ENCODE assay signal across 16 mouse cellular contexts in the genomic region with DNA sequence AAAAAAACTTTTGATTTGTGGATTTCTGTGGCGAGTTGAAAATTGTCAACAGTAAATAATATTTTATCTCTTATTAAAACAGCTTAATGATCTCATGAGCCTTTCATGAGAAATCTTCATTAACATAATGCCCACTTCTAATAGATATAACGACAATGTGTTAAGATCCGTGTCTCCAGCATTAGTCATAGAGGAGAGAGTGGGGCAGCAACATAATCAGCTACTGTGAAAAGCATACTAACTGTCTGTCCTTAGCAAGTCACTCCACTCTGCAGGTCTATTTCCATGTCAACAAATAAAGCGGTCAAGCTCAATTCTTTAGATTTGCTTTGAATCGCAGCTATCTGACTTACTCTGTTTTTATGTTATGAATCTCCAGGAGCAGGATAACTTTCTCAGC.
"Had no signal": no experiment of that assay in that cellular context is flagged by ENCODE, and none has a peak within 500 bp of the region (broad histone marks: within the 10 kb centered on the region; RNA-seq: fewer than 3 reads in every experiment).

No protein-coding gene starts in this region.

- H3K27me3 ChIP-seq: limb, embryonic 12.5 days; limb, embryonic 15.5 days had no signal

- H3K27ac ChIP-seq: limb, embryonic 12.5 days; limb, embryonic 15.5 days; liver, embryonic 14.5 days; macrophage had no signal

- ATAC-seq: intestine, embryonic 16.5 days; liver, postnatal 0 days; lung, postnatal 0 days had no signal

- DNase-seq: kidney, adult 18-20 months; kidney, adult 9 months; kidney, postnatal 14 days; kidney, postnatal 4 days; left cerebral cortex, postnatal 4 days; liver, postnatal 0 days; lung, embryonic 14.5 days; thymus, adult 18-20 months; thymus, postnatal 36 days had no signal

- H3K4me3 ChIP-seq: limb, embryonic 12.5 days; limb, embryonic 15.5 days had no signal

- H3K4me2 ChIP-seq: limb, embryonic 12.5 days; limb, embryonic 15.5 days; liver, embryonic 11.5 days; lung, embryonic 14.5 days had no signal

- H3K36me3 ChIP-seq: limb, embryonic 12.5 days; limb, embryonic 15.5 days had no signal

- H3K4me1 ChIP-seq: limb, embryonic 12.5 days; limb, embryonic 15.5 days had no signal

- H3K9me3 ChIP-seq: limb, embryonic 12.5 days; limb, embryonic 15.5 days had no signal

- H3K9ac ChIP-seq: limb, embryonic 12.5 days; limb, embryonic 15.5 days; liver, embryonic 14.5 days; liver, postnatal 0 days; lung, embryonic 14.5 days had no signal
